ENCODE assay signal across 15 mouse cellular contexts in genomic region chr12:109500992-109501391, GRCm38 (mm10). TPM values are rescaled to one million over a fixed set of nuclear protein-coding genes. Genes with fewer than 3 reads are reported as not detected.
DNase-seq lines count a peak whose midpoint lies in the region; ATAC-seq and TF ChIP-seq lines count a peak whose summit lies in the region.
"Had no signal": no experiment of that assay in that cellular context is flagged by ENCODE, and none has a peak within 500 bp of the region (broad histone marks: within the 10 kb centered on the region; RNA-seq: fewer than 3 reads in every experiment).

No protein-coding gene starts in this region.

- no peak for DNase-seq in hindbrain, embryonic 10.5 days (ENCODE audit: low spot score)
- no peak for DNase-seq in hindbrain, embryonic 11.5 days (ENCODE audit: low spot score)
- peak; percentile 5 for DNase-seq in neural tube, embryonic 11.5 days (ENCODE audit: low spot score)
- DNase-seq in neural tube, embryonic 10.5 days (ENCODE audit: extremely low spot score, low spot score) = no peak
- peak; percentile 23 for DNase-seq in liver, adult 2 months (ENCODE audit: extremely low read depth, low read depth, low spot score)
- no peak for DNase-seq in lung, postnatal 4 days
- DNase-seq: cerebellum, postnatal 36 days; gastrocnemius, postnatal 10 days; heart, postnatal 36 days; layer of hippocampus, adult 9-11 months; thymus, postnatal 25 days had no signal

- H3K79me2 ChIP-seq in liver, adult 2 months (ENCODE audit: control insufficient read depth, insufficient read depth, low read length) = no peaks in the 10 kb centered on the region

- TF ChIP-seq CTCF in liver, adult 2 months (IDR thresholded peaks at IDR 0.05; ENCODE audit: low read depth, low read length) = no peak

- no peak overlapping the region for H3K4me3 ChIP-seq in hindbrain, embryonic 10.5 days
- H3K4me3 ChIP-seq in hindbrain, embryonic 11.5 days (ENCODE audit: low read depth, low read length) = no peak overlapping the region
- H3K4me3 ChIP-seq in neural tube, embryonic 11.5 days (ENCODE audit: low read depth, low read length) = no peak overlapping the region
- no peak overlapping the region for H3K4me3 ChIP-seq in liver, adult 2 months (ENCODE audit: insufficient read depth, low read depth, low read length)
- H3K4me3 ChIP-seq in midbrain, embryonic 16.5 days (ENCODE audit: low read depth, low read length) = no peak overlapping the region
- H3K4me3 ChIP-seq: megakaryocyte, embryonic 14.5 days; neural tube, embryonic 13.5 days had no signal

- H3K27ac ChIP-seq in hindbrain, embryonic 10.5 days = peak overlapping the region; percentile 43; the same call in 1 of the 2 replicates
- H3K27ac ChIP-seq in hindbrain, embryonic 11.5 days (ENCODE audit: low read depth, low read length) = no peak overlapping the region
- no peak overlapping the region for H3K27ac ChIP-seq in neural tube, embryonic 11.5 days (ENCODE audit: low read depth, low read length)
- no peak overlapping the region for H3K27ac ChIP-seq in liver, adult 2 months (replicated peaks; ENCODE audit: insufficient read depth, low read depth, low read length)
- H3K27ac ChIP-seq in midbrain, embryonic 16.5 days (ENCODE audit: low read length) = no peak overlapping the region
- H3K27ac ChIP-seq: neural tube, embryonic 13.5 days had no signal

- H3K4me2 ChIP-seq in hindbrain, embryonic 11.5 days (replicated peaks; ENCODE audit: low read depth, low read length) = no peak overlapping the region
- no peak overlapping the region for H3K4me2 ChIP-seq in neural tube, embryonic 11.5 days (ENCODE audit: low read depth)
- H3K4me2 ChIP-seq in midbrain, embryonic 16.5 days (ENCODE audit: low read length) = no peak overlapping the region
- H3K4me2 ChIP-seq: neural tube, embryonic 13.5 days had no signal

- 0 out of 2 replicates have a peak, but pooled peaks cover 3% of the 10 kb centered on the region for H3K27me3 ChIP-seq in hindbrain, embryonic 10.5 days (ENCODE audit: insufficient read depth, poor library complexity, severe bottlenecking)
- H3K27me3 ChIP-seq in hindbrain, embryonic 11.5 days (ENCODE audit: control insufficient read depth, insufficient read depth, low read length) = no peaks in the 10 kb centered on the region
- no peaks in the 10 kb centered on the region for H3K27me3 ChIP-seq in neural tube, embryonic 11.5 days (ENCODE audit: control insufficient read depth, insufficient read depth, low read length)
- no peaks in the 10 kb centered on the region for H3K27me3 ChIP-seq in liver, adult 2 months (ENCODE audit: control insufficient read depth, insufficient read depth, low read length)
- H3K27me3 ChIP-seq in midbrain, embryonic 16.5 days (ENCODE audit: control insufficient read depth, insufficient read depth, low read depth, low read length) = no peaks in the 10 kb centered on the region; the same call in 1 of the 2 replicates
- H3K27me3 ChIP-seq: neural tube, embryonic 13.5 days had no signal

- no peak overlapping the region for H3K9ac ChIP-seq in hindbrain, embryonic 11.5 days (ENCODE audit: low read depth, low read length)
- H3K9ac ChIP-seq in neural tube, embryonic 11.5 days (ENCODE audit: low read length) = no peak overlapping the region
- no peak overlapping the region for H3K9ac ChIP-seq in liver, adult 2 months (ENCODE audit: low read depth, low read length)
- H3K9ac ChIP-seq in midbrain, embryonic 16.5 days (ENCODE audit: low read depth, low read length) = no peak overlapping the region
- H3K9ac ChIP-seq: neural tube, embryonic 13.5 days had no signal

- WGBS in hindbrain, embryonic 10.5 days = 65% methylated on average over 4 of the region's 4 CpGs
- WGBS in hindbrain, embryonic 11.5 days = 53% methylated on average over 4 of the region's 4 CpGs
- WGBS in neural tube, embryonic 11.5 days = 69% methylated on average over 4 of the region's 4 CpGs
- 15% methylated on average over 4 of the region's 4 CpGs for WGBS in liver, adult 2 months
- WGBS in midbrain, embryonic 16.5 days = 67% methylated on average over 4 of the region's 4 CpGs

- no peaks in the 10 kb centered on the region for H3K9me3 ChIP-seq in hindbrain, embryonic 10.5 days
- H3K9me3 ChIP-seq in hindbrain, embryonic 11.5 days (ENCODE audit: control insufficient read depth, low read length) = no peaks in the 10 kb centered on the region
- no peaks in the 10 kb centered on the region for H3K9me3 ChIP-seq in neural tube, embryonic 11.5 days (ENCODE audit: control insufficient read depth, low read length)
- H3K9me3 ChIP-seq in midbrain, embryonic 16.5 days (replicated peaks; ENCODE audit: control insufficient read depth, low read length, poor library complexity, severe bottlenecking) = no peaks in the 10 kb centered on the region
- H3K9me3 ChIP-seq: megakaryocyte, embryonic 14.5 days; neural tube, embryonic 13.5 days had no signal

- peaks cover 25% of the 10 kb centered on the region for H3K4me1 ChIP-seq in hindbrain, embryonic 10.5 days (replicated peaks)
- H3K4me1 ChIP-seq in hindbrain, embryonic 11.5 days (replicated peaks; ENCODE audit: control insufficient read depth, insufficient read depth, low read length) = no peaks in the 10 kb centered on the region
- no peaks in the 10 kb centered on the region for H3K4me1 ChIP-seq in neural tube, embryonic 11.5 days (ENCODE audit: control insufficient read depth, insufficient read depth, low read length)
- no peaks in the 10 kb centered on the region for H3K4me1 ChIP-seq in liver, adult 2 months (ENCODE audit: control insufficient read depth, insufficient read depth, low read length)
- no peaks in the 10 kb centered on the region for H3K4me1 ChIP-seq in midbrain, embryonic 16.5 days (ENCODE audit: control insufficient read depth, insufficient read depth, low read length)
- H3K4me1 ChIP-seq: neural tube, embryonic 13.5 days had no signal

- no peak for ATAC-seq in hindbrain, embryonic 11.5 days (ENCODE audit: low FRiP score)
- ATAC-seq in neural tube, embryonic 11.5 days (ENCODE audit: insufficient read depth, low FRiP score, low TSS enrichment) = no peak
- ATAC-seq in midbrain, embryonic 16.5 days = no peak
- ATAC-seq: Patski had no signal

- TF ChIP-seq POLR2A in liver, adult 2 months (IDR thresholded peaks at IDR 0.05; ENCODE audit: extremely low read depth, insufficient read depth, low read length) = no peak

- H3K36me3 ChIP-seq in hindbrain, embryonic 10.5 days = no peaks in the 10 kb centered on the region
- H3K36me3 ChIP-seq in hindbrain, embryonic 11.5 days (ENCODE audit: control insufficient read depth, insufficient read depth, low read length) = no peaks in the 10 kb centered on the region
- H3K36me3 ChIP-seq in neural tube, embryonic 11.5 days (ENCODE audit: control insufficient read depth, insufficient read depth, low read length) = no peaks in the 10 kb centered on the region
- H3K36me3 ChIP-seq in liver, adult 2 months (ENCODE audit: control insufficient read depth, insufficient read depth, low read length) = no peaks in the 10 kb centered on the region
- no peaks in the 10 kb centered on the region for H3K36me3 ChIP-seq in midbrain, embryonic 16.5 days (ENCODE audit: control insufficient read depth, insufficient read depth, low read length)
- H3K36me3 ChIP-seq: neural tube, embryonic 13.5 days had no signal

RNA-seq across cellular contexts. Expression of gene Dlk1, which starts 48.4 kb away (rescaled TPM):
- polyA plus RNA-seq in hindbrain, embryonic 10.5 days (2016; fragmentation: Nextera tagmentation; extraction: Ambion mirVana) = 64.4 and 82.8 TPM in 2 replicates
- 77.7 and 84.4 TPM in 2 replicates for polyA plus RNA-seq in hindbrain, embryonic 11.5 days (2014; fragmentation: Nextera tagmentation; extraction: Ambion mirVana)
- 112 and 120 TPM in 2 replicates for polyA plus RNA-seq in neural tube, embryonic 11.5 days (2014; fragmentation: Nextera tagmentation; extraction: Ambion mirVana)
- not detected in 2 replicates for total RNA-seq in liver, adult 2 months (2014; rRNA removed)
- 0.05 TPM in 1 of 2 replicates, not detected in the other for polyA plus RNA-seq in liver, adult 2 months (2012; rRNA removed)
- polyA plus RNA-seq in midbrain, embryonic 16.5 days (2015; fragmentation: Nextera tagmentation; extraction: Ambion mirVana) = 50.4 and 66.0 TPM in 2 replicates
- polyA plus RNA-seq: Patski had no signal

Comparison
In these comparisons a context has a peak if more than half of its experiments do, and no peak if none do; other contexts are left out.
1. DNase-seq: peak in neural tube, embryonic 11.5 days (single experiment) and liver, adult 2 months (single experiment); none in hindbrain, embryonic 10.5 days (single experiment), hindbrain, embryonic 11.5 days (single experiment), neural tube, embryonic 10.5 days (single experiment) and lung, postnatal 4 days (0 of 2).
2. RNA of gene Dlk1, which starts 48.4 kb away (polyA plus RNA-seq): 112 to 120 TPM in neural tube, embryonic 11.5 days, 64.4 to 82.8 TPM in hindbrain, embryonic 10.5 days, 77.7 to 84.4 TPM in hindbrain, embryonic 11.5 days and 50.4 to 66.0 TPM in midbrain, embryonic 16.5 days; 0.05 TPM in liver, adult 2 months; every median in the first group is over 10 times any median in the second.